Mouse (Mus musculus): ENCODE results near the gene Arl6ip6.

Arl6ip6 gene

DNA sequence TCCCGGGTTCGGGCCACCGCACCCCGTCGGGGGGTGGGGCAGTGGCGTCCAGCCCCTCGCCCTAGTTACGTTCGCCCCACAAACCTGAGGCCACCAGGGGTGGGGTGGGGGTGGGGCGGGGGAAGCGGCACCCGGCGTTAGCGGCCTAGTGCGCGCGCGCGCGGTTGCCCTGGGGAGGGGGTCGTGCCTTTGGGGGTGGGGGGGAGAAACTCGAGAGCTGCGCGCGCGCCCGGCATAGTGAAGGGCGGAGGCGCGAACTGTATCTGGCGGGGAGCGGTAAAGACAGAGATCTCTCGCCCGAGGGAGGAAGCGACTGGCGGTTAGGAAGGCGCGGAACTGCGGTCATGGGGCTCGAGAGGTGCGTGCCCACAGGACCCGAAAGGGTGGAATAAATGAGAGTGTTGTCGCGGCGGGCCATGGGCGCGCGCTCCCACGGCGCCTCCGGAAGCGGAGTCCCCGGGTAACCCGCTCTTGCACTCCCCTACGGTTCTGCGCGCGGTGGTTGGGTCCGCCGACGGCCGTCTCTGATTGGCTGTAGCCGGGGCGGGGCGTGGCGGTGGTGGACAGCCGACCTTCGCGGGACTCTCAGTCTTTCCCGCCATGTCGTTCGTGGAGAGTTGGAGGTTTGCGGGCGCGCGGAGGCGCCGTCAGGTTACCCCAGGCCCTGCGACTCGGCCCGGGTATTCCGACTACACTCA lies at the start of gene Arl6ip6:
Arl6ip6 (plus strand) TSS at position 204 of the 698 bp plus-strand sequence.
- DNase-seq (ENCODE audit: low spot score) = peak; percentile 98

DNA sequence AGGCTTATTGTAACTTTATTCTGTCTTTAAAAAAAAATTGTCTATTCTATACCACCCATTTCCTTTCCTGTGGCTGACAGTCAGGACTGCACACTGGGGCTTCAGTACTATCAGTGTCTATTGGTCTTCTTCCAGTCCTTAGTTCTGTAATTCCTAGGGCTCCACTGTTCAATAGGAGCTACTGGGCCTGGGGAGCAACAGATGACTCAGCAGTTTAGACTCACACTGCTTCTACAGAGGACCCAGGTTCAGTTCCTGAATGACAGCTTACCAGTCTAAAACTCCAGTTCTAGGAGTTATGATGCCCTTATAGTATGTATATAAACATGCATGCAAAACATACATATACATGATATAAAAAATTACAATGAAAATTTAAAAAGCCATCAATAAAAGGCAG lies 44.7 kb upstream of the Arl6ip6 start:
- DNase-seq (ENCODE audit: low spot score) = no peak

DNA sequence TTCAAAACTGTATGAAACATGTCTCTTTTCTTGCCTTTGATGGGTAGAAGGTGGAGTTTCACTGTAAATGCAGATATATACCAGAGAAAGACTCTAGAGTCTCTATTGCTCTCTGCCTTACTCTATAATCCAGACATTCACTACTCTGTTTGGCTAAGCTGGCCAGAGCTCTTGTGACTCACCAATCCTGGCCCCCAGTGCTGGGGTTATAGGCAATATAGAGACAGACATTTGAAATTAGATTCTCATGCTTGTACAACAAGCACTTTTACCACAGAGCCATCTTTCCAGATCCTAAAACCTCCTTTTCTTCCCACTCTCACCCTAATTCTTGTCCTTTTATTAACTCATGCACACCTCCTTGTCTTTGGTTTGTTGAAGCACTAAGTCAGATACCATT lies 17.6 kb upstream of the Arl6ip6 start:
- DNase-seq (ENCODE audit: low spot score) = no peak

DNA sequence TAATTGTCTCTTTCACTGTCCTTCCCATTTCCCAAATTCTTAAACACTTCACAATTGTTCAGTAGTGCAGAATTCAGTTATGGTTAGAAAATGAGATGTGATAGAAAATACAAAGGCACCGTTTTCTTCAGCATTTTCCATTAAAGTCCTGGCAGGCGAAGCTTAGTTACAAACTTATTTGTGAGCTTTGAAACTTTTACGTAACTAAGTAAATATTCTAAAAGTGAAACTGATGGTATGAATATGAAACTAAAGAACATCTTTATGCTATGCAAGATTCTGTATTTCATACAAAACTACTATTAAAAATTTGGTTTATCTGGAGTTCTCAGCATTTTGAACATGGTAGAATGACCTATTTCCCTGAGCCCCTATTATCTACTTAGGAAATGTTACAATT lies 12.6 kb upstream of the Arl6ip6 start:
- DNase-seq (ENCODE audit: low spot score) = no peak

DNA sequence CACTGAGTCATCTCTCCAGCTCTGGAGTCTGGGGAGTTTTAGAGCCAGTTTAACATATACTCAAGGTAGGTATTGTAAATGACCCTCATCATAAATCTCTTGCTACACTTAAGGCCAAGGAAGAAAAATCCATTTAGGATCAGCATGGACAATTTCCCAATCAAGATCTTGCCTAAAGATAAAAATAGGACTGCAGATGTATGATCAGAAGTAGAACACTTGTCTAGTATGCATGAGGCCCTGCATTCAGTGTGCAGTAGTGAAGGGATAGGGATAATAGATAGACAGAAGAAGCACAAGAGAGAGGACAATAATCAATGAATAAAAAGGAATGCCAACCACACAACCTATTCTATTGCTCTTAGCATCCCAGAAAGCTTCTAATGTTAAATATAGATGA lies 11.7 kb upstream of the Arl6ip6 start:
- DNase-seq (ENCODE audit: low spot score) = no peak

DNA sequence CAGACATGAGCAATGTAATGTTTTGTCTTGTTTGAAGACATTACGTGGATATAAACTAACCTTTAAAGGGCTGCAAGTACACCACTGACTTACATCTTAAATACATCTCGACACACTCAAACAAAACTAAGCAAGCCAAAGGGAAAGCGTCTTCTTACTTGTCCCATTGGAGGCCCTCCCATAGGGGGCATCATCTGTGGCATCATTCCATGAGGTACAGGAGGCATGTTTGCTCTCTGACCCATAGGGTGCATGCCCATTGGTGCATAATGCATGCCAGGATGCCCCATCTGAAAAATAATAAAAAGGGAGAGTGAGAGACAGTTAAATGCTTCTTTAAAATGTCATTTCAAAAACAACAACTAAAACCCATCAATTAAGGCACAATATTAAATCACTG lies 1.7 kb upstream of the Arl6ip6 start:
- DNase-seq (ENCODE audit: low spot score) = peak; percentile 65

DNA sequence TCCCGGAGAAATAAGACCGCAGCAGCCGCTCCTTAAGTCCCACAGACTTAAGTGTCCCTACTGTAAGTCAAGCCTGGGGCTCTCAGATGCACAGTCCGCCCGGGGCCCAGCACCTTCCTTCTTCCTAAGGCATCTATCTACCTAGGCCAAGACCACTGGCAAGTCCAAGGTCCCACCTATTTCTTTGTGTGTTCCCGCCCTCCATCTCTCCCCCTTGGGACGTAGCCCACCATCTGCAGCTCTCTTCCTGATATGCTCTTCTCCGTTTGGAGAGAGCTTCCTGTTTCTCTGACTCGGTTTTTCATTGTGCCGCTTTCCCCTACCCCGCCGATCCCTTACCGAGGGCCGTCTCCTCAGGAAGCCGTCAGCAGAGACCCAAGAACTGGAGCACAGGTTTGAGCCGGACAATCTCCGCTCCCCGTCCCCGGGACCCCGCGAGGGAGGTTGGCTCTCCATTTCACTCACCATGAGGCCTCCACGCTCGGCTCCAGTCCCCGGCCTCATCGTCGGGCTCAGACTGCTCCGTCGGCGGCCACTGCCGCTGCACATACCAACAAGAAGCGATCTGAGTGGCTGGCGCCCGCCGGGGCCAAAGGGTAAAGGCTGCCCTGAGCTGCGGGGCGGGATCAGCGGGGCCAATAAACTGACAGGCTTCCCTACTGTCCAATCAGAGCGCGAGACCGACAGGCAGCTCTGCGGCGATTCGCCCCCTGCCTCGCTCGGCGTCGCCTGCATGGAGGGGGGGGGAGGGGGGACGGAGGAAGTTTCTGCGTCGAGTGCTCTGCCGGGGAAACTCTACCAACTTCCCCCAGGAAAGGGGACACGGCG lies 628 bp upstream of the Arl6ip6 start, which contains the start of gene Prpf40a:
Prpf40a (minus strand) TSS at position 601 of the 828 bp plus-strand sequence.
- DNase-seq (ENCODE audit: low spot score) = peak; percentile 100

DNA sequence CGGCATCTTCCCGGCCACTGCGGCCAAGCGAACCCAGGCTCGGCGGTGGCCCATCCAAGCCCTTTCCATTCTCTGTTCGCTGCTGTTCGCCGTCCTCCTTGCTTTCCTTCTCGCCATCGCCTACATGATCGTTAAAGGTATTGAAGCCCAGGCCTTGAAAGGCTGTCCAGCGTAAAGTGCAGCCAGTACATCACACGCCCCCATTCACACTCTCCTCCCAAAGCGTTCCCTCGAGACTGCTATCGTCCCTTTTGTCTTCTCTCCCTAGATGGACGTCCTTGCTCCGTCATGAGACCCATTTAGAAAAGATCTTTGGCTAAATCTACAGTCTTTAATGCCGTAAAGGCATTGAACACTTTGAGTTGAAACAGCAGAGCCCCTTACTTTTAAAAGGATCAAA lies 860 bp downstream of the Arl6ip6 start:
- DNase-seq (ENCODE audit: low spot score) = peak; percentile 79

DNA sequence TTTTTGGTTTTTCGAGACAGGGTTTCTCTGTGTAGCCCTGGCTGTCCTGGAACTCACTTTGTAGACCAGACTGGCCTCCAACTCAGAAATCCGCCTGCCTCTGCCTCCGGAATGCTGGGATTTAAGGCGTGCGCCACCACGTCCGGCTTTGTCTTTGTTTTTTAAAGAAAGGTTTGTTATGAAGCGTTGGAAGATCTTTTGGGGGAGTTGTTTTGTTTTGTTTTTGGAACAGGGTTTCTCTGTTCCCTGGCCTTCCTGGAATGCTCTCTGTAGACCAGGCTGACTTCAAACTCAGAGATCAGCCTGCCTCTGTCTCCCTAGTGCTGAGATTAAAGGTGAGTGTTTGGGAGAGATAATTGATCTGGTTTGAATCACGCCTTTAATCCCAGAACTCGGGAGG lies 4.9 kb downstream of the Arl6ip6 start:
- DNase-seq (ENCODE audit: low spot score) = no peak

DNA sequence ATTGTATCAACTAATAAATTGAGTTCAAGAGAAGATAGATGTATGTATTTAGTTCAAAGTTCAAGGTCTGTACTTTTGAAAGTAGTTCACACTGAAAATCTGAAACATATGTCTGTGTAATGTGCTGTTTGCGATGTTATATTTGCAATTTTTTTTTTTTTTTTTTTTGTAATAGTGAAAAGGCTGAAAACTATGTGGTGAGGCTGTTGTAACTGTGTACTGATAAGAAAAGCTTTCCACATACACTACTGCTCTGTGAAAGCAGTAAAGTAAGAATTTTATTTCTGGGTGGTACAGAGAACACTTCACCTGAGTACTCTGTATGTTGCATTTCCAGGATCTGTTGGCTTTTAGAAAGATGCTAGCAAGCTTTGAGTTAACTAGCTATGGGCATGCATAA lies 7.7 kb downstream of the Arl6ip6 start:
- DNase-seq (ENCODE audit: low spot score) = no peak

DNA sequence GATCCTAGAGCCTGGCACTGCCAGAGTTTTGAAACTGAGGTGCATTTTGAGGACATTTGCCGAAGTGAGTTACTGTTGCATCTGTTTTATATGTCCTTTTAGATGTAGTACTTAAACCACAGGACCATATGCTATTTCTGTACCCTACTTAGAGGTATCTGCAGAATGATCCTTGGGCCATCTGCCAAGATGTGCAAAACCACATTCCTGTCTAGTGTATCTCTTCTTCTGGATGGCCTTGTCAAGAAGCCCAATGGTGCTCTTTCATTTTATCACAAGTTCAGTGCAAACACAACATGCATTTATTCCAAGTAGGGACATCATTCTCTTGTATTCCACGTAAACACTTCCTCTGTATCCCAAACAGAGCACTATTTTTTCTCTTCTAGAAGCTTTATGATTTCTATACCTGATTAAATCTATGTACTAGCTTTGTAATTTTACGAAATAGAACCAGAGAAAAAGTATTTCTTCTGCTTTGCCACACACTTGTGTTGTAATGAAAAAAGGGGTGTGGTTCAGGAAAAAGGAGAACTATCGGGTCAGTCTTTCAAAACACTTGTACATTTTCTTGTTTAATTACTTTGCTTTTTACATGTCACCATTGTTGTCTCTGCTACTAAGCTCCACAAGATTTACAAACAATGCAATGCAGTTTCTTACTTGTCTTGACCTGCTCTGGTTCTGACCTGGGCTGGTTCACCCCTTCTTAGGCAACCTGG lies 8.8 kb downstream of the Arl6ip6 start:
- peak; percentile 32 for DNase-seq (ENCODE audit: low spot score)

DNA sequence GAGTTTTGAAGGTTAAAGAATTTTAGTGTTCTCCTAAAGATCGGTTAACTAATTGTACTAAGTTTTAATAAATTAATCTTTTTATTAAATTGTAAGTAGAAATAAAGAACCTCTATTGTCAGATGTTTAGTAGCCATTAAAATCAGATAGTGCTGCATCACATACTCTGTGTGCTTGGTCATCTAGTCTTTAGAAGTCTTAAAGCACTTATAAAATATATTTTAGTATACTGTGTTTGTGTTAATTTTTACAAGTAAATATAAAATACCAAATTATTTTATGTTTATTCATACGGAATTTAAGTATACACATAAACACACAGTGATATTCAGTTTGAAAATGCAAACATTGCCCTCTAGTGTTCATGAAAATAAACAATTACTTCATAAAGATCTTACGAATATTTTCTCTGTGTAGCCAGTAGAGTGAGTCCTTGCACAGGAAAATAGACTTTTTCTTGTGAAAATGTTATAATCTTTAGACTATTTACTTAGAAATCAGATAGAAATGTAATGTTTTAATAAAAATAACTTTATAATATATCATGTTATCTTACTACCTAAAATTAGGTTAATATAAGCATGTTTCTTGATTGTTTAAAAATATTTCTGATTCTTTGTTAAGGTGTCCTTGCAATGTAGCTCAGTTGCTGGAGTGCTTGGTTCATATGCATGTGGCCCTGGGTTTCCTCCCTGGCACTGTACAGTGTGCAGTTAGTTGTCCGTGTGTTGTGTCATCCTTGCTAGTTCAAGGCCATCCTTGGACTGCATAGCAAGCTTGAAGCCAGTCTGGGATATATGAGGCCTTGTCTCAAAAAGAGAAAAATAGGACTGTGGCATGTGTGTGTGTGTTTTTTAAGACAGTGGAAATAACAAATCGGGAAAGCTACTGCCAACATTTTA lies 13.1 kb downstream of the Arl6ip6 start:
- peak; percentile 68 for DNase-seq (ENCODE audit: low spot score)

DNA sequence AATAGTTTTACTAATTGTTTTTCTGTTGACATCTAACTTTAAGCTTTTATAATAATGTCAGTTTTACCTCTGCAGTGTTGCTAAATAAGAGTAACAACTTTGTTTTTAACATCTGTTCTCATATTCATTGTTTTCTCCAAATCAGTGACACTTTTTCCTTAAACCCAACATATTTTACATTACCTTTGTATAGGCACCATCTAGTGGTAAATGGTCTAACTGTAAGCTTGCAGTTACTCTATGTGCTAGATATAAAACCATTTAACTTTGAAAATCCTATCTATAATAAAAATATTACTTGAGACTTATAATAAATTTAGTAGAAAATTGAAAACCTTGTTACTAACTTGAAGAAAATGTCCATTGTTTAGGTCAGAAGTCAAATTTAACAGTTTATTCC lies 15.2 kb downstream of the Arl6ip6 start:
- no peak for DNase-seq (ENCODE audit: low spot score)

DNA sequence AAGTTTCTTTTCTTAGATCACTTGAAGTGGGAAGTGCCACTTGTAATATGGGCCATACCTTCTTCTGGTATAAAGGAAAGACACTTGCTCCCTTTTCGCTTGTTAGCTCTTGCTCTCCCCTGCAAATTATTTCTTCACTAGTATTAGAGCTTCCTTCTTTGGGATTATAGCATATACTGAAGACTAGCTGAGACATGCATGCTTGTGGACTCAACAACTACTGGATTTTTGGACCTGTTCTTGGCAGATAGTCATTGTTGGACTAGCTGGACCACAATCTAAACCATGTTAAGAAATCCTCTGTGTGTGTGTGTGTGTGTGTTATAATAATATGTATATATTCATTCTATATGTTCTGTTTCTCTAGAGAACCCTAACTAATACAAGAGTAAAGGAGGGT lies 22.0 kb downstream of the Arl6ip6 start:
- DNase-seq (ENCODE audit: low spot score) = no peak

DNA sequence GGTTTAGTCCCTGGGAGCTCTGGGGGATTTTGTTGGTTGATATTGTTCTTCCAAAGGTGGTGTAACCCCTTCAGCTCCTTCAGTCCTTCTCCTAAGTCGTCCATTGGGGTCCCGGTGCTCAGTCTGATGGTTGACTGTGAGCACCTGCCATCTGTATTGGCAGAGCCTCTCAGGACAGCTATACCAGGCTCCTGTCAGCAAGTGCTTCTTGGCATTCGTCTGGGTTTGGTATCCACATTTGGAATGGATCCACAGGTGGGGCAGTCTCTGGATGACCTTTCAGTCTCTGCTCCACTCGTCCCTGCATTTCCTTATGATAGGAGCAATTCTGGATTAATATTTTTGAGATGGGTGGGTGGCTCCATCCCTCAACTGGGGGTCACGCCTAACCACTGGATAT lies 30.7 kb downstream of the Arl6ip6 start:
- DNase-seq (ENCODE audit: low spot score) = no peak

DNA sequence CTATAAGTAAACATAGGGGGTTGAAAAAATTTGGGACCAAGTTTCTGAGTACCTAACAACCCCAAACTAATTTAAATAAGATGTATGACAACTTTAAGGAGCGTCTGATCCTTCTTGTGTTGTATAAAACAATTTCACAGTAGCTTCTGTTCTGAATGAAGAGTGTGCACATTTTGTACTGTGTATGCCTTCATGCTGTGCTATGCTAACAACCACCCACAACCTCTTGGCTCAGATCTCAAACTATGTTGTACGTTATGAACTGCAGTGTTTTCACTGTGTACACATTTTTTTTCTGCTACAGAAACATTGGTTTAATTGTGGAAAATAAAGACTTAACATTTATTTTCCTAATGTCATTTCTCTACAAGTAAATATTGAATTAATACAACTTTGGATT lies 65.5 kb downstream of the Arl6ip6 start:
- DNase-seq (ENCODE audit: low spot score) = no peak
